Mouse (Mus musculus) lung, postnatal 0 days (tissue): ENCODE measurements at regions not wholly inside any gene's neighbourhood (a gene's known extent, or its start where the extent isn't known, plus 50 kb on each side); places are given as distances from the start of the nearest gene placed in this dataset.

ENCODE experiments used
- CTCF ChIP-seq: IDR thresholded peaks from 2 replicates; pipeline ENCODE4 v1.5.1; 2016; ENCODE audit warnings: antibody characterized with exemption, mild to moderate bottlenecking
- EP300 ChIP-seq: IDR thresholded peaks from 2 replicates; pipeline ENCODE4 v1.6.1; 2016; ENCODE audit warnings: antibody characterized with exemption, mild to moderate bottlenecking, control low read depth

GRCm38 (mm10) chr12:110145379-110145778 is 133.5 kb upstream of the Dio3 start:
- no peak for TF ChIP-seq CTCF
- TF ChIP-seq EP300 = no peak
